Mouse (Mus musculus) heart, embryonic 11.5 days (tissue): ENCODE results near the gene Usp36. TPM values are rescaled to one million over a fixed set of nuclear protein-coding genes. Genes with fewer than 3 reads are reported as not detected.

Experiments used
- ATAC-seq: fragments of 200-750 bp; cut with Nextera tagmentation; replicated peaks from 2 replicates; pipeline ENCODE4 v1.8.0; 2017; ENCODE audit warnings: moderate library complexity; ENCODE audit not compliant: insufficient number of reproducible peaks, low FRiP score, low TSS enrichment
- H3K27ac ChIP-seq: fragments of 300-500 bp; sonication (generic); 2 replicates; pipeline ENCODE4 v1.5.1; 2014; ENCODE audit warnings: mild to moderate bottlenecking, low read depth, low read length
- H3K27me3 ChIP-seq: fragments of 300-500 bp; sonication (generic); 2 replicates; pipeline ENCODE4 v1.6.1; 2014; ENCODE audit warnings: mild to moderate bottlenecking, low read length, mixed read lengths; ENCODE audit not compliant: control insufficient read depth, insufficient read depth
- H3K36me3 ChIP-seq: fragments of 300-500 bp; sonication (generic); 2 replicates; pipeline ENCODE4 v1.6.1; 2014; ENCODE audit warnings: mild to moderate bottlenecking, low read length, moderate library complexity, mixed read lengths; ENCODE audit not compliant: control insufficient read depth, insufficient read depth
- H3K4me1 ChIP-seq: fragments of 300-500 bp; sonication (generic); 2 replicates; pipeline ENCODE4 v1.6.1; 2014; ENCODE audit warnings: low read length; ENCODE audit not compliant: control insufficient read depth, insufficient read depth
- H3K4me2 ChIP-seq: fragments of 300-500 bp; sonication (generic); 2 replicates; pipeline ENCODE4 v1.6.1; 2014; ENCODE audit warnings: mild to moderate bottlenecking, moderate library complexity
- H3K4me3 ChIP-seq: fragments of 300-500 bp; sonication (generic); 2 replicates; pipeline ENCODE4 v1.5.1; 2014; ENCODE audit warnings: low read depth, low read length
- H3K9ac ChIP-seq: fragments of 300-500 bp; sonication (generic); 2 replicates; pipeline ENCODE4 v1.6.1; 2014; ENCODE audit warnings: mild to moderate bottlenecking, low read depth, low read length, moderate library complexity
- H3K9me3 ChIP-seq: fragments of 300-500 bp; sonication (generic); replicated peaks from 2 replicates; pipeline ENCODE4 v1.6.1; 2016; ENCODE audit warnings: low read length; ENCODE audit not compliant: control insufficient read depth
- WGBS: fragments of 180-500 bp; shearing (Covaris S2); extraction: QIAGEN DNeasy Blood & Tissue Kit; methylation state at CpG from one replicate; pipeline ENCODE4 v1.1.7; 2014; ENCODE audit not compliant: insufficient replicate concordance; 5-methylcytosine and 5-hydroxymethylcytosine counted together
- polyA plus RNA-seq: library from polyadenylated mRNA; unstranded; fragments of >200 nt; fragmentation: Nextera tagmentation; extraction: Ambion mirVana; gene quantifications from 2 replicates; pipeline ENCODE4 v1.2.1, GENCODE M21; 2014

The Usp36 gene
- polyA plus RNA-seq, 1 experiment from 2014 or later: 11.1 TPM

- H3K4me3 ChIP-seq: no peak overlapping the region
- H3K9ac ChIP-seq: no peak overlapping the region
- ATAC-seq: no peak
- no peak overlapping the region for H3K4me2 ChIP-seq
- 0 out of 2 replicates have a peak, but pooled peaks cover 3% of the 10 kb centered on the region for H3K4me1 ChIP-seq
- no peaks in the 10 kb centered on the region for H3K36me3 ChIP-seq
- no peaks in the 10 kb centered on the region for H3K27me3 ChIP-seq
- no peaks in the 10 kb centered on the region for H3K9me3 ChIP-seq
- H3K27ac ChIP-seq: no peak overlapping the region
- 59% methylated on average over 7 of the region's 7 CpGs for WGBS
Observed at GRCm38 (mm10) chr11:118227650-118228049, 62.4 kb downstream of the Usp36 start.

GRCm38 (mm10) chr11:118226850-118227249, 63.2 kb downstream of the Usp36 start:
- 83% methylated on average over 7 of the region's 7 CpGs for WGBS
- no peak overlapping the region for H3K27ac ChIP-seq
- H3K4me2 ChIP-seq: no peak overlapping the region
- no peak for ATAC-seq
- H3K4me3 ChIP-seq: no peak overlapping the region
- no peaks in the 10 kb centered on the region for H3K9me3 ChIP-seq
- 0 out of 2 replicates have a peak, but pooled peaks cover 3% of the 10 kb centered on the region for H3K4me1 ChIP-seq
- H3K36me3 ChIP-seq: no peaks in the 10 kb centered on the region
- H3K9ac ChIP-seq: no peak overlapping the region
- no peaks in the 10 kb centered on the region for H3K27me3 ChIP-seq

- Histone ChIP-seq H3K4me3 (no peak overlapping the region), H3K9ac (no peak overlapping the region), H3K9me3 (no peaks in the 10 kb centered on the region), H3K27me3 (no peaks in the 10 kb centered on the region), H3K36me3 (no peaks in the 10 kb centered on the region), H3K4me1 (0 out of 2 replicates have a peak, but pooled peaks cover 3% of the 10 kb centered on the region), H3K27ac (no peak overlapping the region), H3K4me2 (no peak overlapping the region)
- ATAC-seq: no peak
- WGBS: 53% methylated on average over 1 of the region's 1 CpGs
Observed at GRCm38 (mm10) chr11:118225862-118226261, 64.2 kb downstream of the Usp36 start.

- WGBS: 81% methylated on average over 12 of the region's 12 CpGs
- no peaks in the 10 kb centered on the region for H3K36me3 ChIP-seq
- H3K9me3 ChIP-seq: no peaks in the 10 kb centered on the region
- no peak overlapping the region for H3K27ac ChIP-seq
- H3K4me2 ChIP-seq: no peak overlapping the region
- 0 out of 2 replicates have a peak, but pooled peaks cover 3% of the 10 kb centered on the region for H3K4me1 ChIP-seq
- ATAC-seq: no peak
- H3K27me3 ChIP-seq: no peaks in the 10 kb centered on the region
- no peak overlapping the region for H3K9ac ChIP-seq
- no peak overlapping the region for H3K4me3 ChIP-seq
Observed at GRCm38 (mm10) chr11:118225056-118225836, 64.8 kb downstream of the Usp36 start.

- ATAC-seq: no peak
- no peak overlapping the region for H3K9ac ChIP-seq
- 74% methylated on average over 10 of the region's 10 CpGs for WGBS
Observed at GRCm38 (mm10) chr11:118223416-118224067, 66.5 kb downstream of the Usp36 start.

GRCm38 (mm10) chr11:118222917-118223316, 67.1 kb downstream of the Usp36 start:
- no peak overlapping the region for H3K27ac ChIP-seq
- 73% methylated on average over 5 of the region's 5 CpGs for WGBS
- no peaks in the 10 kb centered on the region for H3K9me3 ChIP-seq
- no peaks in the 10 kb centered on the region for H3K36me3 ChIP-seq
- ATAC-seq: no peak
- H3K4me1 ChIP-seq: 0 out of 2 replicates have a peak, but pooled peaks cover 3% of the 10 kb centered on the region
- H3K4me3 ChIP-seq: no peak overlapping the region
- H3K4me2 ChIP-seq: no peak overlapping the region
- H3K27me3 ChIP-seq: no peaks in the 10 kb centered on the region
- no peak overlapping the region for H3K9ac ChIP-seq

More at GRCm38 (mm10) chr11:118223416-118224067, 66.5 kb downstream of the Usp36 start:
- Histone ChIP-seq H3K36me3 (no peaks in the 10 kb centered on the region), H3K4me3 (no peak overlapping the region), H3K4me1 (0 out of 2 replicates have a peak, but pooled peaks cover 3% of the 10 kb centered on the region), H3K27me3 (no peaks in the 10 kb centered on the region), H3K27ac (no peak overlapping the region), H3K9me3 (no peaks in the 10 kb centered on the region), H3K4me2 (no peak overlapping the region)

- H3K4me1 ChIP-seq: 0 out of 2 replicates have a peak, but pooled peaks cover 3% of the 10 kb centered on the region
- H3K4me2 ChIP-seq: no peak overlapping the region
- no peaks in the 10 kb centered on the region for H3K36me3 ChIP-seq
- H3K27ac ChIP-seq: no peak overlapping the region
- no peaks in the 10 kb centered on the region for H3K9me3 ChIP-seq
- no peak overlapping the region for H3K4me3 ChIP-seq
- 59% methylated on average over 6 of the region's 6 CpGs for WGBS
- no peak for ATAC-seq
- no peak overlapping the region for H3K9ac ChIP-seq
- no peaks in the 10 kb centered on the region for H3K27me3 ChIP-seq
Observed at GRCm38 (mm10) chr11:118222351-118222885, 67.6 kb downstream of the Usp36 start.

GRCm38 (mm10) chr11:118220561-118221262, 69.3 kb downstream of the Usp36 start:
- Histone ChIP-seq H3K36me3 (no peaks in the 10 kb centered on the region), H3K4me1 (peaks cover 14% of the 10 kb centered on the region), H3K9me3 (no peaks in the 10 kb centered on the region), H3K27ac (no peak overlapping the region), H3K9ac (no peak overlapping the region), H3K4me2 (no peak overlapping the region), H3K4me3 (no peak overlapping the region), H3K27me3 (no peaks in the 10 kb centered on the region)
- ATAC-seq: no peak
- 25% methylated on average over 7 of the region's 7 CpGs for WGBS
